Mouse (Mus musculus): Measurements from ENCODE around the gene Ppfia4.

GRCm38 (mm10) chr1:134292601-134293000, 40.1 kb downstream of the Ppfia4 start:
- TF ChIP-seq POLR2A (IDR thresholded peaks at IDR 0.05; ENCODE audit: extremely low read depth, insufficient read depth, low read length) = no peak
- TF ChIP-seq CTCF (IDR thresholded peaks at IDR 0.05; ENCODE audit: low read depth, low read length) = no peak

Measured in liver, adult 2 months (tissue).